Mouse (Mus musculus) lung, adult 2 months (tissue): ENCODE results near the gene Mgat4b.

Experiments
- CTCF ChIP-seq: fragments of 200-500 bp; IDR thresholded peaks from 2 replicates; pipeline ENCODE4 v1.5.1; 2011; ENCODE audit warnings: mild to moderate bottlenecking, low read length, control low read depth; ENCODE audit not compliant: insufficient read depth
- POLR2A ChIP-seq: fragments of 200-500 bp; IDR thresholded peaks from 2 replicates; pipeline ENCODE4 v1.6.1; 2011; ENCODE audit warnings: low read depth, mild to moderate bottlenecking, control low read depth, low read length, borderline replicate concordance; ENCODE audit errors: extremely low read depth

DNA sequence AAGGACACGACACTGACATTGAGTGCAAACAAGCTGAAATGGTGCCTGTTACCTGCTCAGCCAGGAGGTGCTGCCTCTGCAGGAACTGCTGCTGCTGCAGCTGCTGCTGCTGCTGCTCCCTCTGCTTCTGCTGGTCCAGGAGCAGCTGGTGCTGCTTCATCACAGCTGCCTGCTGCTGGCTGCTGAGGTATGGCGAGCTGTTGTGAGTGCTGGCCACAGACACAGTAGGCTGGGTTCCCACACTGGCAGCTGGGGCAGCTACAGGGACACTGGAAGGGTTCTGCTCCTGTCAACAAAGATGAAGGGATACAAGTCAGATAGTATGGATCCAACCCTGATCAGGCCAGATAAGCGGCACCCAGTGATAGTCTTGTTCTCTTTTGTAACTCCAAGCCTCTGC lies 52.5 kb downstream of the Mgat4b start:
- TF ChIP-seq CTCF (no peak), POLR2A (no peak)
